Mouse (Mus musculus) myocyte (in vitro differentiated cells): ENCODE measurements around the gene Fermt2.

Experiments used
- MYOD1 ChIP-seq, 3 experiments: IDR thresholded peaks; one replicate each; pipeline ENCODE4 v1.6.1; 2011; ENCODE audit warnings: control low read depth in 2 of 3, low read depth in 2 of 3, mild to moderate bottlenecking in 2 of 3, moderate library complexity in 1 of 3; ENCODE audit not compliant: insufficient read length in 2 of 3, control insufficient read depth in 1 of 3
- POLR2AphosphoS2 ChIP-seq: IDR thresholded peaks from one replicate; pipeline ENCODE4 v1.6.1; 2011; ENCODE audit warnings: low read depth, control low read depth; ENCODE audit not compliant: insufficient read length
- TCF12 ChIP-seq: IDR thresholded peaks from one replicate; pipeline ENCODE4 v1.6.1; 2011; ENCODE audit warnings: mild to moderate bottlenecking, control low read depth; ENCODE audit not compliant: poor library complexity, insufficient read depth, severe bottlenecking

DNA sequence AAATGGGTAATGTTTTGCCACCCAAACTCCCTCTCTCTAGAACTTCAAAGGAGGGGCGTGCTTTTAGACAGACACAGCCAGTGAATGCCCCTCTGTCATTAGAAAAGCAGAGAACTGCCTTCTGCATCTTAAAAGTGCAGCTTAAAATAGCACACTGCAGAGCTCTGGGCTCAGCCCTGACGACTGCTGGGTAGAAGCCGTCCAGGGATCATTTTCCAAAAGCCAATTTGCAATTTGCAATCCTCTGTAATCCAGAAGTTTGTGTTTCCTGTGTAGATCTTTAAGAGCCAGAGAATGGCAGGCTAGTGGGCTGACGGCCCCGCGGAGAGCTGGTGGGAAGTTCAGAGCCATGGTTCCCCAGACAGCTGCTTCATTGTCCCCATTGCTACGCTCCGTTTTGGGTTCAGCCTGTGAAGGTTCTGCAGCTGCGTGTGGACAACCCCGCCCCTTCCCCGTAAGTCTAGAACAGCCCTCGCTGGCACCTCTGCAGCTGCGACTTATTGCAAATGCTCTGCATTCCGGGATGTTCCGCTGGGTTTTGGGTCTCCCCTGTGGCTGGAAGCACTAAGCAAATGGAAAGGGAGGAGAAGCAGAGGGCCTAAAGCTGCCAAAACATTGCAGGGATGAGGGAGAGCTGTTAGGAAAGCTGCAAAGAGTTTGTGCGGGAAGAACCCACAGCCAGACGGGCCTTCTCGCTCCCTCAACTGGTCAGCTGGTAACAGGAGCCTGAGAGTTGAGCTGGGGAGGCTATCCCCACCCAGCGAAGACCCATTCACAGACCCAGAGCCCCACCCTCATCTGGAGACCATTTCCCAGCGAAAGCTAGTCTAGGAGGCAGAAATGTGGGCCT, 35.5 kb upstream of the Fermt2 start:
- no peak for TF ChIP-seq TCF12
- peak in 1 of 3 experiments; percentile 24 for TF ChIP-seq MYOD1 (IDR thresholded peaks at IDR 0.05; ENCODE audit: control insufficient read depth in 1 of 3, insufficient read length in 2 of 3, low read depth in 2 of 3)
- no peak for TF ChIP-seq POLR2AphosphoS2
